Mouse (Mus musculus): ENCODE results near the gene Fam183b. TPM values are rescaled to one million over a fixed set of nuclear protein-coding genes. Genes with fewer than 3 reads are reported as not detected.

The Fam183b gene
- polyA plus RNA-seq, 1 experiment from 2014 or later = 5.7 TPM

Other genes with a start within 250 kb of the Fam183b start
- not detected in 2 replicates for gene Olfr328, start 246.3 kb downstream of the Fam183b start, polyA plus RNA-seq (2014; fragmentation: Nextera tagmentation; extraction: Ambion mirVana)
- gene Olfr224, start 231.4 kb downstream of the Fam183b start, polyA plus RNA-seq (2014; fragmentation: Nextera tagmentation; extraction: Ambion mirVana) = not detected in 2 replicates
- not detected in 2 replicates for gene Olfr325, start 224.2 kb downstream of the Fam183b start, polyA plus RNA-seq (2014; fragmentation: Nextera tagmentation; extraction: Ambion mirVana)
- gene Olfr324, start 206.8 kb downstream of the Fam183b start, polyA plus RNA-seq (2014; fragmentation: Nextera tagmentation; extraction: Ambion mirVana) = not detected in 2 replicates
- gene 2210407C18Rik, start 185.9 kb downstream of the Fam183b start, polyA plus RNA-seq (2014; fragmentation: Nextera tagmentation; extraction: Ambion mirVana) = not detected in 2 replicates
- gene Olfr323, start 171.5 kb downstream of the Fam183b start, polyA plus RNA-seq (2014; fragmentation: Nextera tagmentation; extraction: Ambion mirVana) = not detected in 2 replicates
- 0.07 and 0.09 TPM in 2 replicates for gene Trim58, start 161.5 kb downstream of the Fam183b start, polyA plus RNA-seq (2014; fragmentation: Nextera tagmentation; extraction: Ambion mirVana)
- not detected in 2 replicates for gene Olfr322, start 143.2 kb downstream of the Fam183b start, polyA plus RNA-seq (2014; fragmentation: Nextera tagmentation; extraction: Ambion mirVana)
- gene Olfr320, start 120.9 kb downstream of the Fam183b start, polyA plus RNA-seq (2014; fragmentation: Nextera tagmentation; extraction: Ambion mirVana) = not detected in 2 replicates
- 0.33 TPM in 1 of 2 replicates, not detected in the other for gene Olfr319, start 102.8 kb downstream of the Fam183b start, polyA plus RNA-seq (2014; fragmentation: Nextera tagmentation; extraction: Ambion mirVana)
- not detected in 2 replicates for gene Olfr318, start 77.9 kb downstream of the Fam183b start, polyA plus RNA-seq (2014; fragmentation: Nextera tagmentation; extraction: Ambion mirVana)
- gene Olfr317, start 62.7 kb downstream of the Fam183b start, polyA plus RNA-seq (2014; fragmentation: Nextera tagmentation; extraction: Ambion mirVana) = not detected in 2 replicates
- not detected in 2 replicates for gene Olfr316, start 49.2 kb downstream of the Fam183b start, polyA plus RNA-seq (2014; fragmentation: Nextera tagmentation; extraction: Ambion mirVana)
- gene Olfr315, start 28.8 kb downstream of the Fam183b start, polyA plus RNA-seq (2014; fragmentation: Nextera tagmentation; extraction: Ambion mirVana) = 0.13 TPM in 1 of 2 replicates, not detected in the other
- not detected in 2 replicates for gene Olfr314, start 19.0 kb downstream of the Fam183b start, polyA plus RNA-seq (2014; fragmentation: Nextera tagmentation; extraction: Ambion mirVana)
- gene Olfr313, start 13.0 kb upstream of the Fam183b start, polyA plus RNA-seq (2014; fragmentation: Nextera tagmentation; extraction: Ambion mirVana) = 0.07 TPM in 1 of 2 replicates, not detected in the other
- not detected in 2 replicates for gene Olfr312, start 27.3 kb upstream of the Fam183b start, polyA plus RNA-seq (2014; fragmentation: Nextera tagmentation; extraction: Ambion mirVana)
- gene Olfr311, start 37.3 kb upstream of the Fam183b start, polyA plus RNA-seq (2014; fragmentation: Nextera tagmentation; extraction: Ambion mirVana) = 0.08 TPM in 1 of 2 replicates, not detected in the other
- 8.3 and 10.2 TPM in 2 replicates for gene Gm12258, start 45.2 kb upstream of the Fam183b start, polyA plus RNA-seq (2014; fragmentation: Nextera tagmentation; extraction: Ambion mirVana)
- 6.4 and 6.7 TPM in 2 replicates for gene 2810021J22Rik, start 65.3 kb upstream of the Fam183b start, polyA plus RNA-seq (2014; fragmentation: Nextera tagmentation; extraction: Ambion mirVana)
- gene Zfp39, start 102.3 kb upstream of the Fam183b start, polyA plus RNA-seq (2014; fragmentation: Nextera tagmentation; extraction: Ambion mirVana) = 5.2 and 6.5 TPM in 2 replicates
- 0.07 TPM in 1 of 2 replicates, not detected in the other for gene Btnl10, start 115.9 kb upstream of the Fam183b start, polyA plus RNA-seq (2014; fragmentation: Nextera tagmentation; extraction: Ambion mirVana)
- 256 and 271 TPM in 2 replicates for gene Rnf187, start 137.0 kb upstream of the Fam183b start, polyA plus RNA-seq (2014; fragmentation: Nextera tagmentation; extraction: Ambion mirVana)
- gene Hist3h2ba, start 147.0 kb upstream of the Fam183b start, polyA plus RNA-seq (2014; fragmentation: Nextera tagmentation; extraction: Ambion mirVana) = 14.9 and 20.8 TPM in 2 replicates
- 27.6 and 29.7 TPM in 2 replicates for gene Hist3h2a, start 152.7 kb upstream of the Fam183b start, polyA plus RNA-seq (2014; fragmentation: Nextera tagmentation; extraction: Ambion mirVana)
- gene Trim17, start 152.7 kb upstream of the Fam183b start, polyA plus RNA-seq (2014; fragmentation: Nextera tagmentation; extraction: Ambion mirVana) = 0.41 and 0.51 TPM in 2 replicates
- gene Trim11, start 176.1 kb upstream of the Fam183b start, polyA plus RNA-seq (2014; fragmentation: Nextera tagmentation; extraction: Ambion mirVana) = 19.2 and 23.0 TPM in 2 replicates